Mouse (Mus musculus) right cerebral cortex, postnatal 25 days (tissue): ENCODE results near the gene Plscr3.

ENCODE experiments used
- DNase-seq: peaks from one replicate; pipeline ENCODE4 v3.0.0; 2022

The Plscr3 gene

DNA sequence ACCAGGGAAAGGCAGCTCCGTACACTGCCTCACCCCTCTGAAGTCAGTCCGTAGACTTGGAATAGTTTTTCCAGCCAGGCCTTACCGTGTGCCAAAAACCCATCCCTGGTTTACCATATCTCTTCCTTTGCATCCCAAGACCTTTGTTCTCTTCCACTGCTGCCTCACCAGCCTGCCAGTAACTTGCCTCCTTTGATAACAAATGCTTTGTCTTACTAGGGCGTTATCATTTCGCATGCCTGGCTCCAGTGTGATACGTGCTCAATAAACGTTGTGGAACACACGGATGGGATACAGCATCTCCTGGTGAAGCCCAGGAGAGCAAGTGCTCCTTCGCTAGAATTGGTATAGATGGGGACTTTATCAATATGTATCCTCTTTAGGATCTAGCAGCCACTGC, 21.2 kb downstream of the Plscr3 start:
- no peak for DNase-seq

DNA sequence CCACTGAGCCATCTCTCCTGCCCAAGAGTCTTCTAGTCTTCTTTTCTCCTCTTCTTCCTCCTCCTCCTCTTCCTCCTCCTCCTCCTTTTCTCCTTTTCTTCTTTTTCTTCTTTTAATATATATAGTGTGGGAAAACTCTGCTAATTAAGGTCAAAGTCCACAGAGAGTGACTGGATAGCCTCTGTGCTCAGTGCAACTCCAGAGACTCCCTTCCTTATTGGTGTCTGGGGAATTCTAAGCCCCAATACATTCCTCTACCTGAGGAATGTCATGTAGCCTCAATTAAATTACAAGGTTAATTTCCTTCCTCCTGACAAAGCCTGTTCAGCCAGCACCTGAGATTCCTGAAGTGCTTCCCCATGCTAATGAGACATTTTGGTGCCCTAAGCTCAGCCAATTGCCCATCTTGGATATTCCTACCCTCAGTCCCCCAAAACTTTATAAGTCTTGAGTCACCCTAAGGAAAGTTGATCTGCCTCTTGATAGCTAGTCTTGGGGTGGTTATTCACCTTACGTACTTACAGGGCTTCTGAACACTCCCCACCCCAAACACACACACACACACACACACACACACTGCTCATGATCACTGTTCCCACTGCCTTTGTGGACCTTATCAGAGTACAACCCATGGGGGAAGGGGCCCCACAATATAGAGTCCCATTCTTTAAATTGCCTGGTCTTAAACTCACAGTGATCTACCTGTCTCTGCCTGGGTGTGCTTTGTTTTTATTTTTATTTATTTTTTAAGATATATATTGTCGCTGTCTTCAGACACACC, 24.3 kb downstream of the Plscr3 start:
- no peak for DNase-seq

GRCm38 (mm10) chr11:69871822-69872221, 25.6 kb downstream of the Plscr3 start:
- DNase-seq: no peak

- no peak for DNase-seq
These were observed 26.3 kb downstream of the Plscr3 start for GRCm38 (mm10) chr11:69872451-69872850.

DNA sequence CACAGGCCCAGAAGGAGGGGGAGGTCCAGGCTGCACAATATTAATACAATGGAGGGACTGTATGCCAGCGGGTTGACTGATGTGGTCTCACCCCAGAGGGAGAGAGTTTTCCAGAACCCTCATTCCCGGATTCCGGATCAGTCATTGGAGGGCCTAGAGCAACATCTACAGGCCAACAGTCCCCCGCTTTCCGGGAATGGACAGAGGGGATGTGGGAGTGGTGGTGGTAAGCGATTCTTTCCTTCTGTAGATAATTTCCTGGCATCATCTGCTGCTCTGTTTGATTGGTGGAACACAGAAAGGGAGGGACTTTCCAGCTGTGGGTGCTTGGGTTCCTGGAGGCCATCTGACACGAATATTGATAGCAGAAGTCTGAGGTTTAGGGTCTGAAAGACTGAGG, 30.0 kb downstream of the Plscr3 start:
- no peak for DNase-seq

- peak; percentile 62 for DNase-seq
These were observed 30.7 kb downstream of the Plscr3 start for GRCm38 (mm10) chr11:69876867-69877266.

- DNase-seq: no peak
These were observed 31.7 kb downstream of the Plscr3 start, which contains the start of gene Tmem95 for GRCm38 (mm10) chr11:69877878-69878277. Tmem95 (minus strand) TSS chr11:69878018.

DNA sequence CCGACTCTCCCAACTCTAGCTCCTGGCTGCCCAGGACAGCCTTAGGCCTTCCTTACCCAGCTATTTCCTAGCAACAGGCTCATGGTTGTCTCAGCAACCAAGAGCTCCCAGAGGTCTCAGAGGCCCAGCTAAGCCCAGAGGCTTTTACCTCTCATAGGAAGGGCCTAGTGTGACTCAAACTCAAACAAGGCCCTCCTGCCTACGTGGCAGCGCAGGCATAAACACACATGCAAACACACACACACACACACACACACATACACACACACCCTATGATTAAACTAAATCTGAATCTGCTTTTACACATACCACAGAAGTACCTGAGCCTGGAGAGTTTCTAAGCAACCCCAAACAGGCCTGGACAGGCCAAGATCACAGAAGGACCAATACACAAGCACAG, 32.2 kb downstream of the Plscr3 start:
- no peak for DNase-seq

DNA sequence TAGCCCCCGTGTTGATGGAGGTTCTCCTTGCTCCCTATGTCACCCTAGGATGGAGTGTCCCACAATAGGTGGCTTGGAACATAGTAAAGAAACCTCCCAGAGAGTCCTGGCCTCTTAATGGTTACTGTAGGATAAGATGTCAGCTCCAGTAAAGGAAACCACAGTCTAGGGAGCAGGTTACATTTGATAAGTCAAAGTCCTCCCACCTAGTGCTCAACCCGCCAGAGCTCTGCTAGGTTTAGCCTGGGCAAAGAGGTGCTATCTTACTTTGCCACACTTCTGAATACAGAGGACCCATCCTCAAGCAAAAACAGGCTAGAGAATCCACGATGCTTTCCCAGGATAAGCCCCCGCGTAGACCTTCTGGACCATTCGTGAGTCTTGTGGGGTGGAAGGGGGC, 32.8 kb downstream of the Plscr3 start:
- no peak for DNase-seq

- no peak for DNase-seq
These were observed 33.5 kb downstream of the Plscr3 start for GRCm38 (mm10) chr11:69879711-69880110.

GRCm38 (mm10) chr11:69880506-69880852, 34.3 kb downstream of the Plscr3 start:
- DNase-seq: peak; percentile 25

DNA sequence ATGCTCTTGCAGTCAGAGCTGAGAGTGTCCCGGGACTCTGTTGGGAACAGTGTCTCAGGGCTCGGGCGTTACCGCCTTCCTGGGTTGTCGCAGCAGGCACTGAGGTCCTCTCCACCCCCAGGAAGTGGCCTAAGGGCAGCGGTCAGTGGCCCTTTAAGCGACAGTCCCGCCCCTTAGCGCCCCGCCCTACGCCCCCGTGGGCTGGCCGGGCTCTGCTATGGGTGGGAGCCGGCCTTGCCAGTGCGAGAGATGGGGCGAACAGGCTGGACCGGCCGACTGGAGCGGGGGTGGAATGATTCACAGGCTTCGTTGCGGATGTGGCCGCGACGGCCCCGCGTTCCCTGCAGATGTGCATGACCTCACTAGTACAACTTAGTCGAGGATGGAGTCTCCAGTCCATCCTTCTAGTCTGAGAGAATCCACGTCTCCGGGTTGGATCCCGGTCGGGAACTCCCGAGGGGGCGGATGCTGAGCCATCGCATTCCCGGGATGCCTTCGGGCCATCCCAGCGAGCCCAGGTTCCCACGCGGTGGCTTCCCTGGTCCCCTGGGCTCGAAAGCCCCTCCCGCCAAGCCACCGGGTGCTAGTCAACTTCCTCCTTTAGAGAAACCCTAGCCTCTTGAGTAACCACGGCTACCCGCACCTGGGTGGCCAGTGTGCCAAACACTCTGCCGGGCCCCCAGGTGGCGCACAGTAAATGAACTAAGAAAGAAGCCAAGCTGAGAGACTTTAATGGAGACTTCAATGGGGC, 34.9 kb downstream of the Plscr3 start, which contains the start of gene Kctd11:
Kctd11 (minus strand) TSS at position 554 of the 751 bp plus-strand sequence.
- DNase-seq: peak; percentile 74

GRCm38 (mm10) chr11:69881787-69882670, 35.9 kb downstream of the Plscr3 start:
- no peak for DNase-seq

DNA sequence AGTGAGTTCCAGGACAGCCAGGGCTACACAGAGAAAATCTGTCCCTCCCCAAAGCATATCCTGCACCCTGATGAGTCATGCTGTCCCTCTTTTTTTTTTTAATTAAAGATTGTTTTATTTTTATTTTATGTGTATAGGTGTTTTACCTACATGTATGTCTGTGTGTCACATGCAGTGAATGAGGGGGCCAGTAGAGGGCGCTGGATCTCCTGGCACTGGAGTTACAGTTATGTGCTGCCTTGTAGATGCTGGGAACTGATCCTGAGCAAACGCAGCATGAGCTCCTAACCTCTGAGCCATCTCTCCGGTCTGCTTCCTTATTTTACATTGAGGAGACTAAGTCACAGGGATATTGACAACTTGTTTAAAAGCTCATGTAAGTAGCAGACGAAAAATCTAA, 36.9 kb downstream of the Plscr3 start:
- no peak for DNase-seq

DNA sequence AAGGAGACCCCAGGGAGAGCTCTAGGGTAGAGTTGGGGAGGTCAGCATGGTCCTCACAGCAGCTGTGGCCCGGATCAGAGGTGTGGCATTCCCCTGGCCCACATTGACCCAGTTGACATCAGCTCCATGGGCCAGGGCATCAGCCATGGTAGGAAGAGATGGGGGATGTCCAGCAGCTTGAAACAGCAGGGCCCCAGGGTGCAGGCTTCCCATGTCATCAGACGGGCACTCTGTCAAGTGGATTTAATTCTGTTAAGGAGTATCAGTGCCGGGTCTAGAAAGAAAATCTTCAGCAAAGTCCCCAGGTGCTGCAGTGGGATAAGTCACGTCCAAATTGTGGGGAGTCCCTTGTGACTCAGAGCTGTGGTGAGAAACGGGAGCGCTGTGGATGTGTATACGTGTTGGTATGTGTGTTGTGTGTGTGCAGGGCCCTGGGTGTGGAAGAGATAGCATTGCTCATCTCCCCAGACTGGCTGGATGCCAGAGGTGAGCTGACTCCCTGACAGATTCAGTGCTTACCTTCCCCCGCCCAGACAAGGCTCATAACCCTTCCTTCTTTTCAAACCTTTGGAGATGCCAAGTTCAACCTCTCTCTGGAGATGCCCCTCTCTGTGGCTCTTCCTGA, 37.5 kb downstream of the Plscr3 start:
- DNase-seq: no peak

- no peak for DNase-seq
These were observed 38.1 kb downstream of the Plscr3 start for GRCm38 (mm10) chr11:69884240-69884639.

GRCm38 (mm10) chr11:69884663-69885062, 38.5 kb downstream of the Plscr3 start:
- DNase-seq: no peak

DNA sequence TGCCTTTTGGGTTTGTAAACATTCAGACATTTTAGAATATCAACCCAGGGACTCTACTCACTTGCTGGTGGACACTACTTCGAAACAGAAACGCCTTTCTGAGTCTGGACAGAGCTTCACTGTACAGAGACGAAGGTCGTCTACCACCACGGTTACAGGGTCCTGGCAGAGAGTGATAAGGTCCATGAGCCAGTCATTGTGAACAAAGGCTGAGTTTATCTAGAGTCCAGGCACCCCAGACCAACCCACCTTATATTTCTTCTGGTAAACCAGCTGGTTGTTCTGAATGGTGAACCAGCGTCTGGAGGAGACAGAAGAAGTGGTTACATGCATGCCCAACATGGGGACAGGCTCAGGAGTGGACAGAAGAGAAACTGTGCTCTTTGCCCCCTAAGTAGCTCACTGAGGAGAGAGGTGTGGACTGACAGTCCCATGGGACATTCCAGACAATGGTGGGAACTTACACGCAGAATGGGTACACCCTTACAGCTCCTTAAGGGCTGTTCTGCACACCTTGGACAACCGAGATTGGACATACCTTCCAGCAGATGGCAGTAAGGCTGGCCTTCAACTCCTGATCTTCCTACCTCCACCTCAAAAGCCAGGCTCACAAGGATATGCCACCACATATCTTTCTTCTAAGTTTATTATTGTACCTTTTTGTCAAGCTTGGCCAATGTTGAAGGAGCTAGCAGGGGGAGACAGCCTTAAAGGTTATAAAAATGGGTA, 40.9 kb downstream of the Plscr3 start:
- DNase-seq: no peak

DNA sequence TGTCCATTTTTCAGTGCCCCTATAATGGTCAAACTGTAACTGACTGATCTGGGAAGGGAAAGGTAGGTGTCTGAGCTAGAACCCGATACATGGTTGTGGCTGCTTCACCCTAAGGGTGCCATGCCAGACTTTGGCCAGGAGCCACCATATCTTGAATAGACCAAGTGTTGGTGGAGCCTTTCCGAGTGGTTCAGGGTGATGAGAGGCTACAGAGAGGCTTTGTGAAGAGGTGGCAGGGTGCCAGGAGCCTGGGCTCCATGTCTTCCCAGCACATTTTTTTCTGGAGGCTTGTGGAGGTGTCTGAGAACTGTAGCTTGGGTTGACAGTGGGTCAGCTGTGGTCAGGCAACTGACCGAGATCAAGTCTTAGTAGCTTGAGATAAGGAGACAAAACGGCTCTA, 45.3 kb downstream of the Plscr3 start:
- DNase-seq: no peak

GRCm38 (mm10) chr11:69894671-69895070, 48.5 kb downstream of the Plscr3 start:
- DNase-seq: no peak

DNA sequence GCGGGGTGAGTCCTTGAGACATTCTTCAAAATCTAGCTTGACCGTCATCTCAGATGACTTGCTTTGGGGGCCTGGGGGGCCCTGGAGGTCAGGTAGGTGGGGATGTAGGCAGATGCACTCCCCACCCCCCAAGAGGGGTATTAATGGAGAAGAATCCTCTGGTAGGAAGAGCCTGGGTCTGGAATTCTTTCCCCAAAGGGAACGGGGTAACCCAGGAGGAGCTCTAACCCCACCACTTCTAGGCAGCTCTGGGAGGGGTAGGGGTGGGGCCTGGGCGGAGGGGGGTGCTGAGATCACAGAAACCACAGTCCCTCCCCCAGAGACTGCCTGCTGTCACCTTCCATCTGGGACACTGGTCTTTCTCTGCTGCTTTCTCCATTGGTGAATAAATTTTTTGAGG, 49.1 kb downstream of the Plscr3 start, which contains the start of gene Acap1:
Acap1 (minus strand) TSS at position 249 of the 400 bp plus-strand sequence.
- no peak for DNase-seq

DNA sequence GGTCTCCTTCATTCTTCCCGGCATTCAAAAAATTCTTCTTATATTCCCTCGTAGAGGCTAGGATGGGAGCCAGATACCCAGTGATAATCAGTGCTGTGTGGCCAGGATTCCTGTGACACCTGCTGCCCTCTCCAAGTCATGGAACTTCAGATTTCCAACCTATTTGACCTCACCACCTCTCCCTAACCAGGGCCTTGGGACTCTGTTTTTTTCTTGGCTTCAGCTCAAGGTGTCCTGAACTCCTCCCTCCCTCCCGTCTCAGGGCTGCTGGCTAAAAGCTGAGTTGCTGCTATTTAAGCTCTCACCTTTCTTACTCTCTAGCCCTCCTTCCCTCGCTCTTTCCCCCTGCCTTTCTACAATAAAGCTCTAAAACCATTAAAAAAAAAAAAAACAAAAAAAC, 53.7 kb downstream of the Plscr3 start:
- DNase-seq: no peak
